Mouse (Mus musculus): Measurements from ENCODE around the gene Cep131.

- TF ChIP-seq CTCF (IDR thresholded peaks at IDR 0.05; ENCODE audit: low read depth, low read length) (no peak), GATA1 (IDR thresholded peaks at IDR 0.05; ENCODE audit: borderline replicate concordance, low read length) (no peak)
Measured at GRCm38 (mm10) chr11:120045341-120045740, 41.3 kb downstream of the Cep131 start.
